Mouse (Mus musculus) heart, adult 9 months (tissue): ENCODE results near the gene Gm527.
A peak's percentile ranks its signal among the peaks of the same experiment; 100 is the strongest.

Experiments used
- DNase-seq, 2 experiments: peaks; one replicate each; pipeline ENCODE4 v3.0.0; 2022; ENCODE audit warnings: low spot score in 2 of 2

Gene Gm527

DNA sequence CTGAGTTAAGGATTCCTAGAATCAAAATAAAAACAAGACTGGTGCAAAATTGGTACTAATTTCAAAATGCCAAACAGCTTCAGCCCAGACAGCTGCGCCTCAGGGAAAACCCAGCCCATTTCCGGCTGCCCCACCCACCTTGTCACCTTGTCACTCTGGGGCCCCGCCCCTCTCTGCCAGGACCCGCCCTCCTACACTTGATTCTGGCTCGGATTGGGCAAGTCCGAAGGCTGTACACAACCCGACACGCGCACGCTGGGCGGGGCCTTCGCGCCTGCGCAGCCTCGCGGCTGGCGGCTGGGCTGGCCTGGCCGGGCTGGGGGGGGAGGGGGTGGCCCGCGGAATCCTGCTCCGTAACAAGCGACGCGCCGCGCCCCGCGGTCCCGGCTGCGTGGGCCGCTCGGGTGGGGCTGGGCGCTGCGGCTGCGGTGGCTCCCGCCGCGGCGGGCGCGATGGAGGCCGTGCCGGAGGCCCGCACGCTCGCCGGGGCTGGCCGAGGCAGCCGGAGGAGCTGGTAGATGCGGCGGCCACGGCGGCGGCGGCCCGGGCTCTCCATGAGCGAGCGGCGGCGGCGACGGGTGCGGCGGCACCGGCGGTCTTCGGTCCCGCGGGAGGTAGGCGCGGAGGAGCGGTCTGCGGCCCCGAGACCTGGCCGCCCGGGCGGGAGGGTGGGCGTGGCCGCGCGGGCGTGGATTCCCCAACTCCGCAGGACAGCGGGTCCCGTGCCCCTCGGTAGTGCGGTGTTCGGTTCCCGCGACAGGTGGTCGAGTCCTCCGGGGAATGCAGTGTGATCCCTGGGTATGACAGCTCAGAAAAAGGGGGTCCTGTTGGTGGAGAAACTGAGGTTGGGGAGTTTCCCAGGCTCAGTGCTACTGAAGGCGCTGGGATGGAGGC, at the start of gene Gm527:
TSS of gene Gm527 (plus strand) at position 329 of the 894 bp plus-strand sequence.
- DNase-seq, result peak; percentile 95 to 96

DNA sequence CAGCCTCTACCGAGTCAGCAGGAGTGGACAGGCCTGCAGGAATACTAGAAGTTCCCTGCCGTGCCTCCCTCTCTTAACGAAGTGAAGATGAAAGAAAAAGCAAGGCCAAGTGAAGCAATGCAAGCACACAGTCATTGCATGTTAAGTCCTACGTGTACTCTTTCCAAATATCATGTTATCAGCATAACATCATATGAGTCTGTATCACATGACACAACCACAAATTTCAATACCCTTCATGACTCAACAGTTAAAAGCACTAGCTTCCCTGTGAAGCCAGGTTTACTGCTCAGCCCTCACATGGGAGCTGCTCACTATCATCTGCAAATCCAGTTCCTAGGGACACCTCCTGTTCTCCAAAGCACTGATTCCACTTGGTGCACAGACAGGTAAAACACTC, 46.6 kb upstream of the Gm527 start:
- DNase-seq, result no peak

GRCm38 (mm10) chr12:64897060-64897730, 20.5 kb upstream of the Gm527 start:
- peak in 1 of 2 experiments; percentile 4 for DNase-seq

DNA sequence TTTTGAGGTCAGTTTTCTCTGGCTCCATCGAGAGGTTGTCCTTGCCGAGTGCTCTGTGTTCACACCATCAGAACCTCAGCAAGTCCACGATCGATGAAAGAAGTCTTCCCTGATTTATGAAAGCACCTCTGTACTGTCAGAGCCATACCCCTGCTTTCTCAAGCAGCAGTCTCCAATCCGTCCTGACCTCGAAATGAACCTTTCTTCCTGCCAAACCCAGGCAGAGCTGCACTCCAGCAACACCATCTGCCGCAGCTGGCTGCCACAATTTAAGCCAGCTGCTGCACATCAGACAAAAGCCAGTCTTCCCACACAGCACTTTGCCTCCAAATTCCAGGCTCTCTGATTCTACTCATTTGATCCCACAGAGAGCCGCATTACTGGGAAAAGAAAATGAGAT, 15.2 kb upstream of the Gm527 start:
- DNase-seq, result peak; percentile 73 to 75

GRCm38 (mm10) chr12:64903186-64903585, 14.5 kb upstream of the Gm527 start:
- DNase-seq, result peak; percentile 52 to 54

DNA sequence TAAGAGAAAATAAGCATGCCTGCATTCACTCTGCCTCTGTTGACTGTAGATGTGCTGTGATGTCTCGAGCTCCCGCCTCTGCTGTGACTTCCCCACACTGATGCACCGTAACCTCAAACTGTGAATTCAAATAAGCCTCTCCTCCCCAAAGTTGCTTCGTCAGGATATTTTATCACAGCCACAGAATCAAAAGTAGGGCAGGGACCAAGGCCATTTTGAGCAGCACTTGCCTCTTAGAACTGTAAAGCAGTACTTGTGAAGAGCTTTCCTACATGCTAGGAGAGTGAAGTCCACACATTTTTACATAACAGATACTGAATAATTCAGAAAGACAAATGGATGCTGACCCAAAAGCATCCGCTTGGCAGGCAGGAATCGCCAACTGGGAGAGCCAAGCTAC, 4.7 kb upstream of the Gm527 start:
- DNase-seq, result no peak

- no peak for DNase-seq
Measured at GRCm38 (mm10) chr12:64916735-64917134, 971 bp upstream of the Gm527 start.

GRCm38 (mm10) chr12:64937493-64937892, 19.8 kb downstream of the Gm527 start:
- no peak for DNase-seq

GRCm38 (mm10) chr12:64964560-64964959, 46.9 kb downstream of the Gm527 start:
- peak in 1 of 2 experiments; percentile 4 for DNase-seq

GRCm38 (mm10) chr12:64965124-64966026, 47.7 kb downstream of the Gm527 start, which contains the start of the genes Klhl28 and Togaram1:
Gene Klhl28 (minus strand): TSS chr12:64965534.
Gene Togaram1 (plus strand): TSS chr12:64965804.
- DNase-seq, result peak; percentile 100

DNA sequence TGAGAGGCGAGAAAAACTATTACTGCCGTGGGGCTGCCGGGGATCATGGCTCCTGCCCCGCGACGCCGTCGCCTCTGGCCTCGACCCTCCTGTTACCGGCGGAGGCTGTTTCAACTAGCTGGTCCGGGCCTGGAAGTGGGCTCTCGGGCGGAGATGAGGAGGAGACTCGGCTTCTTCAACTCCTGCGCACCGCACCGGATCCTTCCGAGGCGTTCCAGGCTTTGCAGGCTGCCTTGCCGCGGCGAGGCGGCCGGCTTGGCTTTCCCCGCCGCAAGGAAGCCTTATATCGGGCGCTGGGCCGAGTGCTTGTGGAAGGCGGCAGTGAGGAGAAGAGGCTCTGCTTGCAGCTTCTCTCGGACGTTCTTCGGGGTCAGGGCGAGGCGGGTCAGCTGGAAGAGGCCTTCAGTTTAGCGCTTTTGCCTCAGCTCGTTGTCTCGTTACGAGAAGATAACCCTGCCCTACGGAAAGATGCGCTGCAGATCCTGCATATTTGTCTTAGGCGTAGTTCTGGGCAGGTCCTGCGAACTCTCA, 48.5 kb downstream of the Gm527 start:
- DNase-seq, result peak in 1 of 2 experiments; percentile 37

- no peak for DNase-seq
Measured at GRCm38 (mm10) chr12:64966652-64967435, 49.1 kb downstream of the Gm527 start.

GRCm38 (mm10) chr12:64967470-64967869, 49.8 kb downstream of the Gm527 start:
- DNase-seq, result peak; percentile 1 to 4

DNA sequence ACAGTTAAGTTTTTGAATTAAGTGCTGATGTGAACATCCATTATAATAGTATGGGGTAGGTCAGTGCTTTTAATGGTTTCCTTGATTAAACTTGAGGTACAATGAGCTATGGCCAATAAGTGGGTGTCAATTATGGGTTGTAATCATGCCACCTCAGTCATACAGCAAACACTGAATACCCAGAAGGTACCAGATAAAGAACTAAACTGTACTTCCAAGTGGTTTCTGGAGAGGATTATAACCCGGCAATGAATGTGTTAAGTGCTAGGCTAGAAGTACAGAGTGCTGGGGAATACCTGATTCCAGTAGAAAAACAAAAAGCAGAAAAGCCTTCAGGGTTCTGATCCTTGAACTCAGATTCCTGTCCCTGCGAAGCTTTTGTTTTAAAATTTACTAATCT, 50.4 kb downstream of the Gm527 start:
- DNase-seq, result no peak

DNA sequence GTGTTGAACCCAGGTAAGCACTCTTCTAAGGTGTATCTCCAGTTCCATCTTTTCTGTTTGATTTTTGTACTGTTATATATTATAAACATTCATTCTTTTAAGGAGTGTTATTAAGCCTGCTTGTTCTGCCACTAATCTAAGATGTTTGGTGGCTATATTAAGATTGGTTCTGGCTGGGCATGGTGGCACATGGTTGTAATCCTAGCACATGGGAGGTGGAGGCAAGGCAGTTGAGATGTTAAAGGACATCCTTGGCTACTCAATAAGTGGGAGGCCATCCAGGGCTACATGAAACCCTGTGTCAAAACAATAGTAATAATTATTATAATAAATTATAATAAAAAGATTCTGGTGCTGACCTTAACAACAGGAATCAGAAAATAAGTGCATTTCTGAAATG, 53.7 kb downstream of the Gm527 start:
- DNase-seq, result no peak

- no peak for DNase-seq
Measured at GRCm38 (mm10) chr12:64972063-64972462, 54.4 kb downstream of the Gm527 start.
